Mouse (Mus musculus): ENCODE results near the gene BC049352. TPM values are rescaled to one million over a fixed set of nuclear protein-coding genes. Genes with fewer than 3 reads are reported as not detected.

The BC049352 gene
- polyA plus RNA-seq, 1 experiment from 2014 or later: not detected

- in situ Hi-C loops (cut with MboI; ENCODE audit: low pct_unique_long_range_greater_than_20kb): no loop called here
- POLR2A ChIA-PET: no interaction called here
- CTCF ChIA-PET: interaction anchor here (1.5 kb wide), 1 partner anchor 40 kb away, joined by 3 read pairs; no protein-coding TSS in a partner anchor
- peaks cover 15% of the 10 kb centered on the region for H3K27me3 ChIP-seq
- ATAC-seq (no peak), DNase-seq (ENCODE audit: low read depth, low spot score) (no peak)
- TF ChIP-seq CTCF (IDR thresholded peaks at IDR 0.05): no peak
Measured at GRCm38 (mm10) chr9:45212001-45212400, 30.2 kb downstream of the BC049352 start.

GRCm38 (mm10) chr9:45215526-45216179 is 33.8 kb downstream of the BC049352 start:
- peaks cover 16% of the 10 kb centered on the region for H3K27me3 ChIP-seq
- ChIA-PET POLR2A (no interaction called here), CTCF (no interaction called here)
- DNase-seq (ENCODE audit: low read depth, low spot score) (no peak), ATAC-seq (no peak)
- in situ Hi-C loops (cut with MboI; ENCODE audit: low pct_unique_long_range_greater_than_20kb): no loop called here
- no peak for TF ChIP-seq CTCF (IDR thresholded peaks at IDR 0.05)

GRCm38 (mm10) chr9:45219644-45220043 is 37.8 kb downstream of the BC049352 start:
- in situ Hi-C loops (cut with MboI; ENCODE audit: low pct_unique_long_range_greater_than_20kb): loop anchor here (5.0 kb wide), 1 partner anchor 168 kb away; no protein-coding TSS in a partner anchor
- POLR2A ChIA-PET: no interaction called here
- CTCF ChIA-PET: no interaction called here
- TF ChIP-seq CTCF (IDR thresholded peaks at IDR 0.05): no peak
- no peak for DNase-seq (ENCODE audit: low read depth, low spot score)
- ATAC-seq: no peak
- peaks cover 24% of the 10 kb centered on the region for H3K27me3 ChIP-seq

GRCm38 (mm10) chr9:45221567-45221966 is 39.8 kb downstream of the BC049352 start:
- peaks cover 18% of the 10 kb centered on the region for H3K27me3 ChIP-seq
- DNase-seq (ENCODE audit: low read depth, low spot score) (peak; percentile 6), ATAC-seq (peak; percentile 78)
- ChIA-PET CTCF (no interaction called here), POLR2A (no interaction called here)
- peak; percentile 86 for TF ChIP-seq CTCF (IDR thresholded peaks at IDR 0.05)
- in situ Hi-C loops (cut with MboI; ENCODE audit: low pct_unique_long_range_greater_than_20kb): loop anchor here (5.0 kb wide), 1 partner anchor 166 kb away; no protein-coding TSS in a partner anchor

GRCm38 (mm10) chr9:45229359-45229758 is 47.6 kb downstream of the BC049352 start:
- no peak for TF ChIP-seq CTCF (IDR thresholded peaks at IDR 0.05)
- POLR2A ChIA-PET: no interaction called here
- ATAC-seq (no peak), DNase-seq (ENCODE audit: low read depth, low spot score) (no peak)
- in situ Hi-C loops (cut with MboI; ENCODE audit: low pct_unique_long_range_greater_than_20kb): no loop called here
- H3K27me3 ChIP-seq: peaks cover 22% of the 10 kb centered on the region
- CTCF ChIA-PET: no interaction called here

DNA sequence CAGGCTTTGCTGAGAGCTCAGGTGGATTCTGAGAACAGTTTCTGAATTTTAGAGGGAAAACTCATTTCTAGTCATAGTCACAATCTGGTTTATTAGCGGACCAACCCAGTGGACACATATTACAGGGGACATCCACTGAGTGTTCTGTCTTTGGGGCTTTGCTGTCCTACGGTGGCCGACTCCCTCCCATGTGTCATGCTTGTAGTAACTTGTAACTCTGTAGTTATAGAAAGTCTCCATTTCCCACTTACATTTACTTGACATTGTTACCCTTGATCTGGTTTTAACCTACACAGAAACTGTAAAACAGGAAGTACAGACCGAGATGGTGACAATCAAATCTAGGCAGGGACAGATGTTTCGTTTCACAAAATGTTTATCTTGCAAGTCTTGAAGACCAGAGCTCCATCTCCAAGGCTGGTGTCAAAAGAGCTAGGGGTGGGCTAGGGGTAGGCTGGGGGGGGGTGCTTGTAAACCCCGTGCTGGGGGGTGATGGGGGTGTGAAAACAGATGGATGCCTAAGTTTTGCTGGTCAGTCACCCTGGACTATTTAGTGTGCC is 53.9 kb downstream of the BC049352 start:
- DNase-seq (ENCODE audit: low read depth, low spot score) (no peak), ATAC-seq (no peak)
- ChIA-PET POLR2A (no interaction called here), CTCF (no interaction called here)
- H3K27me3 ChIP-seq: peaks cover 11% of the 10 kb centered on the region
- no peak for TF ChIP-seq CTCF (IDR thresholded peaks at IDR 0.05)
- in situ Hi-C loops (cut with MboI; ENCODE audit: low pct_unique_long_range_greater_than_20kb): no loop called here

- DNase-seq (ENCODE audit: low read depth, low spot score) (no peak), ATAC-seq (no peak)
- in situ Hi-C loops (cut with MboI; ENCODE audit: low pct_unique_long_range_greater_than_20kb): no loop called here
- H3K27me3 ChIP-seq: peaks cover 13% of the 10 kb centered on the region
- no peak for TF ChIP-seq CTCF (IDR thresholded peaks at IDR 0.05)
- CTCF ChIA-PET: no interaction called here
- POLR2A ChIA-PET: no interaction called here
Measured at GRCm38 (mm10) chr9:45236744-45237143, 54.9 kb downstream of the BC049352 start.

DNA sequence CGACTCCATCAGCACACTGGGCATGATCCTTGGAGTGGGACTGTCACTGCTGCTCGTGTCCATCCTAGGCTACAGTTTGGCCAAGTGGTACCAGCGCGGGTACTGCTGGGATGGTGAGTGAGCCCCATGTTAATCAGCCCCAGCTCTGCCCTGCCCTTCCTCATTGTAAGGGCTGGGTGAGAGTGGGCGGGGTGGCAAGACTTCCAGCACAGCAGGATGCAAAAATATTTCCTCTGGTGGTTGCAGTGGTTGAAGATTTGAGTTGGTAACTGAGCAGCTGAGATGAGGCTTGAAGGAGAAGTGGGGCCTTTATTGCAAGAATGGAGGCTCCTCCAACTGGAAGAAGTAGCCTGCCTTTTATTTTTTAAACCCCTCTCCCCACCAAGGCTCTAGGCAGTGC is 59.6 kb downstream of the BC049352 start:
- ChIA-PET CTCF (no interaction called here), POLR2A (no interaction called here)
- peaks cover 9% of the 10 kb centered on the region for H3K27me3 ChIP-seq
- ATAC-seq (no peak), DNase-seq (ENCODE audit: low read depth, low spot score) (no peak)
- in situ Hi-C loops (cut with MboI; ENCODE audit: low pct_unique_long_range_greater_than_20kb): no loop called here
- no peak for TF ChIP-seq CTCF (IDR thresholded peaks at IDR 0.05)

DNA sequence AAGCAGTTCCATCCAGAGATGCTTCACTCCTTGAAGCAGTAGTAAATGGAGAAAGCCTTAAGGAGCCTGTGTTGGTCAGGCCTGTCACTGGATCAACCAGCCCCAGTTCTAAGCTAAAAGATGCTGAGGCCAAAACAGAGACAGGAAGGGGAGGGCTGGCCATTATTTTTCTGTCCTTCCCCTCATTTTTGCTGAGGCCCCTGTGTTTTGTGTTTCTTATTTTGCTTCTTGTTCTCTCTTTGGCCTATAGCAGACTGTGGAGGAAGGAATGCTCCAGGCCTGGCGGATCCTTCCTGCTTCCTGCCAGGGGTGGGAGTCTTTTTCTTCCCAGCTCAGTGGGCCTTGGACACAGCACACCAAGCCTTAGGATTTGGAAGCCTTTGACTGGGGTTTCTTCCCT is 63.6 kb downstream of the BC049352 start:
- TF ChIP-seq CTCF (IDR thresholded peaks at IDR 0.05): no peak
- CTCF ChIA-PET: no interaction called here
- ATAC-seq (no peak), DNase-seq (ENCODE audit: low read depth, low spot score) (no peak)
- in situ Hi-C loops (cut with MboI; ENCODE audit: low pct_unique_long_range_greater_than_20kb): no loop called here
- peaks cover 10% of the 10 kb centered on the region for H3K27me3 ChIP-seq
- POLR2A ChIA-PET: no interaction called here

- no peak for TF ChIP-seq CTCF (IDR thresholded peaks at IDR 0.05)
- POLR2A ChIA-PET: no interaction called here
- in situ Hi-C loops (cut with MboI; ENCODE audit: low pct_unique_long_range_greater_than_20kb): no loop called here
- ATAC-seq (no peak), DNase-seq (ENCODE audit: low read depth, low spot score) (no peak)
- H3K27me3 ChIP-seq: peaks cover 9% of the 10 kb centered on the region
- CTCF ChIA-PET: no interaction called here
Measured at GRCm38 (mm10) chr9:45246060-45246459, 64.3 kb downstream of the BC049352 start.

- ChIA-PET POLR2A (no interaction called here), CTCF (no interaction called here)
- peaks cover 8% of the 10 kb centered on the region for H3K27me3 ChIP-seq
- DNase-seq (ENCODE audit: low read depth, low spot score) (no peak), ATAC-seq (no peak)
- in situ Hi-C loops (cut with MboI; ENCODE audit: low pct_unique_long_range_greater_than_20kb): no loop called here
- no peak for TF ChIP-seq CTCF (IDR thresholded peaks at IDR 0.05)
Measured at GRCm38 (mm10) chr9:45247536-45247935, 65.7 kb downstream of the BC049352 start.

GRCm38 (mm10) chr9:45250306-45250705 is 68.5 kb downstream of the BC049352 start:
- ATAC-seq (no peak), DNase-seq (ENCODE audit: low read depth, low spot score) (no peak)
- POLR2A ChIA-PET: no interaction called here
- peaks cover 16% of the 10 kb centered on the region for H3K27me3 ChIP-seq
- CTCF ChIA-PET: no interaction called here
- in situ Hi-C loops (cut with MboI; ENCODE audit: low pct_unique_long_range_greater_than_20kb): no loop called here
- TF ChIP-seq CTCF (IDR thresholded peaks at IDR 0.05): no peak

Data from Patski (cell line).